Mouse (Mus musculus): ENCODE results near the gene Rhot2.
"Not testable (repeated sequence)": the region's sequence is repeated elsewhere in the genome, so short reads cannot be mapped to it uniquely, and the experiment has no call there.

Rhot2 gene

GRCm38 (mm10) chr17:25828223-25828594, 16.4 kb downstream of the Rhot2 start:
- peak in 1 of 2 experiments; percentile 42 for DNase-seq

GRCm38 (mm10) chr17:25827546-25828222, 17.0 kb downstream of the Rhot2 start:
- peak in 1 of 2 experiments; percentile 26 for DNase-seq

GRCm38 (mm10) chr17:25827011-25827410, 17.6 kb downstream of the Rhot2 start:
- peak in 1 of 2 experiments; percentile 15 for DNase-seq

GRCm38 (mm10) chr17:25825984-25826570, 18.6 kb downstream of the Rhot2 start:
- peak in 1 of 2 experiments; percentile 29 for DNase-seq

- DNase-seq = peak in 1 of 2 experiments; percentile 23
Measured at GRCm38 (mm10) chr17:25825311-25825710, 19.3 kb downstream of the Rhot2 start.

- peak in 1 of 2 experiments; percentile 19 for DNase-seq
Measured at GRCm38 (mm10) chr17:25824362-25825142, 20.1 kb downstream of the Rhot2 start.

- peak; percentile 77 to 83 for DNase-seq
Measured at GRCm38 (mm10) chr17:25823452-25823851, 21.2 kb downstream of the Rhot2 start, which contains the start of gene Wdr24. TSS of gene Wdr24 (plus strand) at chr17:25823627.

GRCm38 (mm10) chr17:25818851-25819780, 25.5 kb downstream of the Rhot2 start:
- peak in 1 of 2 experiments; percentile 30 for DNase-seq

GRCm38 (mm10) chr17:25817662-25818061, 27.0 kb downstream of the Rhot2 start:
- peak in 1 of 2 experiments; percentile 11 for DNase-seq

- peak; percentile 76 to 80 for DNase-seq
Measured at GRCm38 (mm10) chr17:25813471-25813870, 31.2 kb downstream of the Rhot2 start.

GRCm38 (mm10) chr17:25810890-25811289, 33.8 kb downstream of the Rhot2 start:
- no peak for DNase-seq

GRCm38 (mm10) chr17:25809606-25810340, 34.9 kb downstream of the Rhot2 start:
- DNase-seq = peak; percentile 81 to 84

- peak; percentile 97 to 98 for DNase-seq
Measured at GRCm38 (mm10) chr17:25808789-25809605, 35.7 kb downstream of the Rhot2 start, which contains the start of gene Fbxl16. TSS of gene Fbxl16 (plus strand) at chr17:25809085.

- DNase-seq = no peak
Measured at GRCm38 (mm10) chr17:25808028-25808427, 36.6 kb downstream of the Rhot2 start.

GRCm38 (mm10) chr17:25807452-25807851, 37.2 kb downstream of the Rhot2 start:
- DNase-seq = not testable (repeated sequence)

- no peak for DNase-seq
Measured at GRCm38 (mm10) chr17:25806507-25806906, 38.1 kb downstream of the Rhot2 start.

GRCm38 (mm10) chr17:25802825-25803517, 41.7 kb downstream of the Rhot2 start:
- peak in 1 of 2 experiments; percentile 59 for DNase-seq

- DNase-seq = peak; percentile 71 to 79
Measured at GRCm38 (mm10) chr17:25801029-25801428, 43.6 kb downstream of the Rhot2 start.

- peak; percentile 67 to 82 for DNase-seq
Measured at GRCm38 (mm10) chr17:25796951-25797369, 47.7 kb downstream of the Rhot2 start, which contains the start of gene Metrn. TSS of gene Metrn (minus strand) at chr17:25797136.
